Mouse (Mus musculus) kidney, postnatal 4 days (tissue): ENCODE results near the gene 1810030O07Rik.
"Not testable (repeated sequence)": the region's sequence is repeated elsewhere in the genome, so short reads cannot be mapped to it uniquely, and the experiment has no call there.

Experiments
- DNase-seq, 2 experiments: peaks; one replicate each; pipeline ENCODE4 v3.0.0; 2021; ENCODE audit warnings: mixed read lengths in 2 of 2

Gene 1810030O07Rik

GRCm38 (mm10) chrX:12673054-12673775 lies at the start of gene 1810030O07Rik:
1810030O07Rik (minus strand) TSS chrX:12673668.
- peak; percentile 90 to 94 for DNase-seq

GRCm38 (mm10) chrX:12716036-12716435 lies 42.6 kb upstream of the 1810030O07Rik start:
- no peak for DNase-seq

- DNase-seq: no peak
Measured at GRCm38 (mm10) chrX:12713796-12714195, 40.3 kb upstream of the 1810030O07Rik start.

GRCm38 (mm10) chrX:12686910-12687309 lies 13.4 kb upstream of the 1810030O07Rik start:
- DNase-seq: no peak

- no peak for DNase-seq
Measured at GRCm38 (mm10) chrX:12686071-12686470, 12.6 kb upstream of the 1810030O07Rik start.

GRCm38 (mm10) chrX:12677396-12677795 lies 3.9 kb upstream of the 1810030O07Rik start:
- DNase-seq: peak; percentile 73 to 76

- no peak for DNase-seq
Measured at GRCm38 (mm10) chrX:12653879-12654278, 19.6 kb downstream of the 1810030O07Rik start.

GRCm38 (mm10) chrX:12651906-12652305 lies 21.6 kb downstream of the 1810030O07Rik start:
- DNase-seq: no peak

- DNase-seq: no peak
Measured at GRCm38 (mm10) chrX:12645531-12646304, 27.8 kb downstream of the 1810030O07Rik start.

GRCm38 (mm10) chrX:12644976-12645375 lies 28.5 kb downstream of the 1810030O07Rik start:
- DNase-seq: no peak

- no peak for DNase-seq
Measured at GRCm38 (mm10) chrX:12625131-12625530, 48.3 kb downstream of the 1810030O07Rik start.

- not testable (repeated sequence) for DNase-seq
Measured at GRCm38 (mm10) chrX:12612360-12612759, 61.1 kb downstream of the 1810030O07Rik start.

- DNase-seq: no peak
Measured at GRCm38 (mm10) chrX:12611211-12611610, 62.3 kb downstream of the 1810030O07Rik start.

GRCm38 (mm10) chrX:12610541-12610940 lies 62.9 kb downstream of the 1810030O07Rik start:
- not testable (repeated sequence) for DNase-seq
